Mouse (Mus musculus) myocyte (in vitro differentiated cells): ENCODE results near the gene Aptx.

Experiments used
- E2F4 ChIP-seq: IDR thresholded peaks from one replicate; pipeline ENCODE4 v1.6.1; 2011; ENCODE audit warnings: mild to moderate bottlenecking, control low read depth, moderate library complexity; ENCODE audit not compliant: insufficient read depth
- MAX ChIP-seq: IDR thresholded peaks from one replicate; pipeline ENCODE4 v1.6.1; 2011; ENCODE audit warnings: low read depth, mild to moderate bottlenecking, control low read depth
- MYOG ChIP-seq, 3 experiments: IDR thresholded peaks; one replicate each; pipeline ENCODE4 v1.6.1; 2011; ENCODE audit warnings: control low read depth in 2 of 3, low read depth in 2 of 3, mild to moderate bottlenecking in 2 of 3; ENCODE audit not compliant: insufficient read length in 2 of 3, control insufficient read depth in 1 of 3, insufficient read depth in 1 of 3
- POLR2A ChIP-seq: IDR thresholded peaks from one replicate; pipeline ENCODE4 v1.6.1; 2011; ENCODE audit warnings: low read depth, mild to moderate bottlenecking, control low read depth, moderate library complexity; ENCODE audit not compliant: insufficient read length
- POLR2AphosphoS2 ChIP-seq: IDR thresholded peaks from one replicate; pipeline ENCODE4 v1.6.1; 2011; ENCODE audit warnings: low read depth, control low read depth; ENCODE audit not compliant: insufficient read length
- REST ChIP-seq: IDR thresholded peaks from one replicate; pipeline ENCODE4 v1.6.1; 2011; ENCODE audit warnings: mild to moderate bottlenecking, control low read depth, moderate library complexity; ENCODE audit not compliant: insufficient read depth, insufficient read length
- SRF ChIP-seq: IDR thresholded peaks from one replicate; pipeline ENCODE4 v1.6.1; 2011; ENCODE audit warnings: low read depth; ENCODE audit not compliant: control insufficient read depth, insufficient read length

DNA sequence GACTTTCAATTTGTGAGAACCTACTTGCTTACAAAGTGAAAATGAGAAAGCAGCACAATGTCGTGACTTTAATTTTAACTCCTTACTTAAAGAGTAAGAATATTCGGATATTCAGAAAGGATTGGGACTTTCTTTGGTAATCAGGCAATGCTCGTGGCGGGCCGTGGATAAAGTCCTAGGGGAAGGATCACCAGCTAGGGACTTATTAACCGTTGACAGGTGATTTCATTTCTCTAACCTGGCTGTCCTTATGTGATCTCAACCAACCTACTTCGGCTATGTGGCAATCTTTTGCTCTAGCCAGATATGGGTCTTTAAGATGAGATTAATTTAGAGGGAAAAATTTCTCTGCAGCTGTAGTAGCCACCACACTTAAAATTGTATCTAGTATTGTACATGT is 22.1 kb upstream of the Aptx start:
- TF ChIP-seq E2F4 (no peak), MAX (no peak), POLR2AphosphoS2 (no peak), POLR2A (no peak), MYOG (IDR thresholded peaks at IDR 0.05; ENCODE audit: control insufficient read depth in 1 of 3, insufficient read depth in 1 of 3, insufficient read length in 2 of 3, low read depth in 2 of 3) (no peak), REST (no peak), SRF (no peak)
